Mouse (Mus musculus): ENCODE data around the gene Tmem106c.

Gene Tmem106c

GRCm38 (mm10) chr15:97972580-97972979 lies 8.6 kb downstream of the Tmem106c start:
- no peak for TF ChIP-seq GATA4 (IDR thresholded peaks at IDR 0.05; ENCODE audit: insufficient replicate concordance, low read length)

- no peak for TF ChIP-seq GATA4 (IDR thresholded peaks at IDR 0.05; ENCODE audit: insufficient replicate concordance, low read length)
These were observed 9.4 kb downstream of the Tmem106c start for GRCm38 (mm10) chr15:97973248-97974005.

- TF ChIP-seq GATA4 (IDR thresholded peaks at IDR 0.05; ENCODE audit: insufficient replicate concordance, low read length): no peak
These were observed 17.6 kb downstream of the Tmem106c start for GRCm38 (mm10) chr15:97981560-97981959.

DNA sequence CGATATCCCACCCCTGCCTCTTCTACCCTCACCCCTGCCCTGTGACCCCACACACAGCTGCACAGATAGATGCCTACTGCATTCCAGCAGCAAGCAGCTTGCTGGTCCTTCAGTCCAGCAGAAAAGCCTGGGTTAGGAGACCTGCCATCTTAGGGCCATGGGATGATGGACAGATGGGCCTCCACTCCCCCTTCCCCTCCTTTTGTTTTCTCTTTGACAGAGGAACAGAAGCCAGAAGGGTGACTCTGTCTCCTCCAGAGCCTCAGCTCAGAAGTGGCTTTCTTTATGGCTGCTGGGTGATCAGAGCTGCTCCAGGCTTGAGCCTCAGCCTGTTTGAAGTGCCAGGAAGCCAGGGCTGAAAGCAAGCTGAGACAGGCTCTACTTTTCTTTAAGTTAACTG lies 25.5 kb downstream of the Tmem106c start:
- TF ChIP-seq GATA4 (IDR thresholded peaks at IDR 0.05; ENCODE audit: insufficient replicate concordance, low read length): no peak

- TF ChIP-seq GATA4 (IDR thresholded peaks at IDR 0.05; ENCODE audit: insufficient replicate concordance, low read length): no peak
These were observed 26.1 kb downstream of the Tmem106c start for GRCm38 (mm10) chr15:97990124-97990523.

- no peak for TF ChIP-seq GATA4 (IDR thresholded peaks at IDR 0.05; ENCODE audit: insufficient replicate concordance, low read length)
These were observed 26.7 kb downstream of the Tmem106c start for GRCm38 (mm10) chr15:97990721-97991120.

GRCm38 (mm10) chr15:97991285-97991895 lies 27.4 kb downstream of the Tmem106c start:
- no peak for TF ChIP-seq GATA4 (IDR thresholded peaks at IDR 0.05; ENCODE audit: insufficient replicate concordance, low read length)

GRCm38 (mm10) chr15:97992027-97992711 lies 28.2 kb downstream of the Tmem106c start:
- no peak for TF ChIP-seq GATA4 (IDR thresholded peaks at IDR 0.05; ENCODE audit: insufficient replicate concordance, low read length)

- TF ChIP-seq GATA4 (IDR thresholded peaks at IDR 0.05; ENCODE audit: insufficient replicate concordance, low read length): no peak
These were observed 28.8 kb downstream of the Tmem106c start for GRCm38 (mm10) chr15:97992712-97993286.

DNA sequence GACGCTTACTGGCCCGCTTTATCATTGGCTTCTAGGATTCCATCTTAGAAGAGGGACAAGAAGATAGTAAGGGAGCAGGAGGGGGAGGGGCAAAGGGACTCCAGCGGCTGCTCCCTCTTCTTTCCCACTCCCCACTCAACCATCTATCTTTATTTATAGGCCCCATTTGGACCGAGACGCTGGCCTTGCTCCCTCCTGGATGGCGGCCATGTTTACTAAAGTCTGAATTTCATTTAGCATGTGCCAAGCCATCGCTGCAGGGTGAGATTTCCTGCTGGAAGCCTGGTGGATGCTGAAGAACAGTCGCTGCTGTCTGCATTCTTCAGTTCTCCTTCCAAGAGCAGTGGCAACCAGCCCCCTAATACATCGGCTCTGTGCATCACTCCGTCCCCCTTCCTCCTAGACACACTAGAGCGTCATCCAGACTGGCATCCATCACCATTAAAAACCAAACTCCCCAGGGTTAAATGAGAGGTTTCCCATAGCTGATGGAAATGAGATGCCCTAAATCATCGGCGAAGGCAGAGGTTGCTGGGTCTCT lies 32.8 kb downstream of the Tmem106c start:
- no peak for TF ChIP-seq GATA4 (IDR thresholded peaks at IDR 0.05; ENCODE audit: insufficient replicate concordance, low read length)

GRCm38 (mm10) chr15:97999546-97999945 lies 35.5 kb downstream of the Tmem106c start:
- no peak for TF ChIP-seq GATA4 (IDR thresholded peaks at IDR 0.05; ENCODE audit: insufficient replicate concordance, low read length)

GRCm38 (mm10) chr15:97999991-98000390 lies 36.0 kb downstream of the Tmem106c start:
- no peak for TF ChIP-seq GATA4 (IDR thresholded peaks at IDR 0.05; ENCODE audit: insufficient replicate concordance, low read length)

- TF ChIP-seq GATA4 (IDR thresholded peaks at IDR 0.05; ENCODE audit: insufficient replicate concordance, low read length): no peak
These were observed 37.5 kb downstream of the Tmem106c start for GRCm38 (mm10) chr15:98001321-98002112.

DNA sequence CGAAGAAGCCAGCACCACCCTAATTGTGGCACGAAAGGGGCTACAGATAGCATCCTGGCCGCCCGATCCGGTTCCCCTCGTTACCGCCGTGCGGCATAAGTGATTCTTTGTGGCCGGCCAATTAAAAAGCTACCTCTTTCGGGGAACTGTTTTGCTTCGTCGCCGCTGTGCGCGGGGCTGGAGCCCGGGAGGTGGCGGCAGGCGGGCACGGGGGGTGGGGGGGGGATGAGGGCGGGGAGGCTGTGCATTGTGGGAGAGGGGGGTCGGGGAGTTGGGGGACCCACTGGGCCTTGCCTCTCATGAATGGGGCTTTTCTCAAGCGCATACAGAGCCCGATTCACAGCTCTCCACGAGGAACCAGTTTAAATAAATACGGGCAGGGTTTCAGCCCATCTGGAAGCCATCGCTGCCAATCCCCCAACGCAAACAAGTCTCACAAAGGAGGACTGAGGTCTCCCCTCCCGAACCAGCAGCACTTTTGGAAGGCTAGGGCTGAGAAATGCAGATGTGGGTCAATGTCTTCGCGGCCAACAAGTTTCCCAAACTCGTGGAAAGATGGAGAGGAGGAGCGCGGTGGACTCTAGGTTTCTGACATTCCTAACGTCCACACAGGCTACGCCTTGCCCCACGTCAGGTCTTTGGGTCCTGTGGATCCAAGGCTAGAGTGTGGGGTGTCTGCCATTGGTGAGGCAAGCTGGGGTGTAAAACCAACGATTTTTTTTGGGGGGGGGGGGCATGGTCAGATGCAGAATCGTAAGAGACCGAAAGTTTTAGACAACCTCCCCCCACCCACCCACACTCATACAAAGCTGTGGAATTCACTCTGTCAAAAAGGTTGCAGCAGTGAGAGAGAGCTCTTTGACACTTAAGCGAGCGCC lies 38.4 kb downstream of the Tmem106c start:
- TF ChIP-seq GATA4 (IDR thresholded peaks at IDR 0.05; ENCODE audit: insufficient replicate concordance, low read length): no peak
